Mouse (Mus musculus) adrenal gland, adult 8-10 months (tissue): ENCODE measurements around the gene Stom. TPM values are rescaled to one million over a fixed set of nuclear protein-coding genes. Genes with fewer than 3 reads are reported as not detected.

Experiments used
- DNase-seq: peaks from one replicate; pipeline ENCODE4 v3.0.0; 2022
- total RNA-seq, 4 experiments: library from RNA; stranded (reverse); gene quantifications; 2 replicates each; pipeline ENCODE4 v1.2.4; 2022

Stom gene
- total RNA-seq: 10 to 100 TPM; 29.0 to 45.8 (median 37.5) TPM

DNA sequence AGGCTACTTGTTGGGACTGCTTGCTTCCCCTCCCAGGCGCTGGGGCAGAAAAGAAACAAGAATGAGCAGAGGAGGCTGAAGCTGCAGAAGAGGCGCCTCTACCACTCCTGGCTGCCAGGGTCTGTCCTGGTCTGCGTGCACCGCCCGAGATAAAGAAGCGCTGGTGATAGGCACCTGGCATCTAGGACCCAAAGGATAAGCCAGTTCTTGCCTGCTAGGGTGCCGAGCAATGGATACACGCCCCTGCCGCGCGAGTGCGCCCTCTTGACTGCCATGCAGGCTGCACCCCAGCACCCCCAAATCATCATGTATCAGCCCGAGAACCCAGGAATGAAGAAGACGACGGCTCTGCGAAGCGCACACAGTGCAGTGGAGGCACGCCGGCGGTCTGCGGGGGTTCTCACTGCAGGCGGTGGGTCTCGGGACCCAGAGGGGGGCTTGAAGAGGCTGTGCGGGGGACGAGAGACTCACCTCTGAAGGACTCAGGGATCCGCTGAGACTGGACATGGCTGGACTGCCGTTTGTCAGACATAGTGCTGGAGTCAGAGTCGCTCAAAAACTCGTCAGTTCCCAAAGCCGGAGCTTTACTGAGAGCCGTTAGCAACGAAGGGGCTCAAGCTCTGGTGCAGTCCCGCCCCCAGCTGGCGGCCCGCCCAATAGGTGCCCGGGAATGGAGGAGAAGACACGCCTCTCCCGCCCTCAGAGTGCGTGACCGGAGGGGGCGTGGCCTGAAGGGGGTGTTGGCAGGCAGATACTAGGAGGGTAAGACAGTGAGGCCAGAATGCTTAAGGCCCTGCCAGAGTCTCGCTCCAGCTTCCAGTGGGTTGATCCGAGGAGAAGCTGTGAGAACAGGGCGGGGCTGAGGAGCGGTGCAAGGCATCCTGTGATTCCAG, at the start of gene Stom:
Stom (minus strand) TSS at position 589 of the 893 bp plus-strand sequence.
- peak; percentile 100 for DNase-seq

- DNase-seq: no peak
These were observed 48.7 kb upstream of the Stom start for GRCm38 (mm10) chr2:35385441-35385871.

GRCm38 (mm10) chr2:35379306-35379705, 42.5 kb upstream of the Stom start:
- no peak for DNase-seq

DNA sequence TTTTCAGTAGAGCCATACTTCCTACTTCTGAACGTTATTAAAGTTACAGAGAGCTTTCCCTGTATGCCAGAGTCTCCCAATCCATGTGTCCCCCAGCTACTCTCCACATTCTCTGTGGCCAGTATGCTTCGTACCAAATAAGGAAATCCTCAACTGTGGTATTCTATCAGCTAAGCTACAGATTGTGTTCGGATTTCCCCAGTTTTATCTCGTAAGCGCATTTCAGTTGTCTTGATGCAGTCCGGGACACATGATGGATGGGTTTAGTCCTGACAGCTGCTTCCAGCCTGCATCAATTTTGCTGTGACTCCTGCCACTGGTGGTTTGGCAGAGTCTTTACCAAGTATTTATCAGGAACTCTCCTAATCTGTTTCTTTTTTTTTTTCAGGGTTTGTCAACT, 40.8 kb upstream of the Stom start:
- DNase-seq: no peak

DNA sequence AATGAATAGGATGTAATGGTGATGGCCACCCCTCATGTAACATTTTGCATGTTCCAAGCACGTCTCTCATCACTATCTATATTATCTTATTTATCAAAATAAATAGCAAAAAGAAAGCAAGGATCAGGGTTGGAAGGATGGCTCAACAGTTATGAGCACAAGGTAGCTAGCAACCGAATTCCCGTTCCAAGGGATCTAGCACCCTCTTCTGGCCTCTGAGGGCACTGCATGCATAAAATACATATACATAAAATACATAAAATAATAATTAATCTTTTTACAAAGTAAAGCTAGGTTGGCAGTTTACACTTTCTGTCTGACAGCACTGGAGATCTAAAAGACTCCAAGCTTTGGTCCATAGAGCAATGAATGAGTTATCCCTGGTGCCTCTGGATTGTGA, 36.2 kb upstream of the Stom start:
- DNase-seq: no peak

DNA sequence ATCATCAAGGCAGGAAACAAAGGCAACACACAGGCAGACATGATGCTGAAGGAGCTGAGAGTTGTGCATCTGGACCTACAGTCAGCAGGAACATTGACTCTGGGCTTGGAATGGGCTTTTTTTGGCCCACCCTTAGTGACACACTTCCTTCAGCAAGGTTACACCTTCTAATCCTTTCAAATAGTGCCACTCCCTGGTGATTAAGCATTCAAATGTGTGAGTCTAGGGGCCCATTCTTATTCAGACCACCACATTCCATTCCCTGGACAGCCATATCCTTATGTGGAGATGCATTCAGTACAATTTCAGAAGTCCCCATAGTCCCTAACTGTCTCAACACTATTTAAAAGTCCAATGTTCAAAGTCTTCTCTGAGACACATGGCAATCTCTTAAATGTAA, 33.9 kb upstream of the Stom start:
- DNase-seq: no peak

GRCm38 (mm10) chr2:35367629-35368028, 30.9 kb upstream of the Stom start, which contains the start of gene 4930568D16Rik:
Gene 4930568D16Rik (minus strand): TSS chr2:35367729.
- DNase-seq: no peak

DNA sequence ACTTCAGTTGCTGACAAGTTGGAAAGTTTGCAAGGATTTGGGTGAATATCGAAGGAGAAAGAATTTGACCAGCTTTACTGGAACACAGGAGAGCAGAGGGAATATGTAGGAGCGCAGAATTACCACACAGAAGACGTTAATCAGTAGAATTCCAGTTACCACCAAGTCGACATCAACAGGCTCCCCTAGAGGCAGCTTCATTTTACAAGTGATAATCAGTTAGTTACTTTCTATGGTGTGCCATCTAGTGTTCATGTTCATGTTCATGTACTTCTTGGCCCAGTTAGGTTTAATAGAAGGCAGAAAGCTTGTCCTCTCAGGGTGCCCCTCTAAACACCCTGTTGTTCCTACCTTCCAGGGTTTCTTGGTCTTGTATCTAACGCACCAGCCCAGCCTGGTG, 12.4 kb upstream of the Stom start:
- no peak for DNase-seq

DNA sequence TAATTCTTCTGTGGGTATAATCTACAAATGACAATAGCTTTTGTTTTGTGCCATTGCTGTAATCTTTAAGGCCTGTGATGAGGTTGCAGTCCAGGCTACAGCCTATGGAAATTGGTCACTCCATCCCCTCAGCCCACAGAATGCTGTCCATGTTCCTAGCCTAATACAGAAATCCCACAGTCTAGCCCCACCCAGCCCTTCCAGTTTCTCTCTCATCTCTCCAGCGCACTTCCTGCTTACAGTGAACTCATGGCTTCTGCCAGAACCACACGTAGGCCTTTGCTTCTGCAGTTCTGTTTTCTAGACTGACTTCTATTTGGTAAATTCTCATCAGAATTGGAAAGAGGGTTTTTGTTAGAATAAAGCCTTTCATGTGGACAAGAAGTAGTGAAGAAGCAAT, 9.2 kb upstream of the Stom start:
- DNase-seq: no peak

- no peak for DNase-seq
These were observed 5.8 kb upstream of the Stom start for GRCm38 (mm10) chr2:35342605-35343004.

GRCm38 (mm10) chr2:35338707-35339106, 1.9 kb upstream of the Stom start:
- peak; percentile 37 for DNase-seq

- no peak for DNase-seq
These were observed 1.3 kb upstream of the Stom start for GRCm38 (mm10) chr2:35338036-35338435.

DNA sequence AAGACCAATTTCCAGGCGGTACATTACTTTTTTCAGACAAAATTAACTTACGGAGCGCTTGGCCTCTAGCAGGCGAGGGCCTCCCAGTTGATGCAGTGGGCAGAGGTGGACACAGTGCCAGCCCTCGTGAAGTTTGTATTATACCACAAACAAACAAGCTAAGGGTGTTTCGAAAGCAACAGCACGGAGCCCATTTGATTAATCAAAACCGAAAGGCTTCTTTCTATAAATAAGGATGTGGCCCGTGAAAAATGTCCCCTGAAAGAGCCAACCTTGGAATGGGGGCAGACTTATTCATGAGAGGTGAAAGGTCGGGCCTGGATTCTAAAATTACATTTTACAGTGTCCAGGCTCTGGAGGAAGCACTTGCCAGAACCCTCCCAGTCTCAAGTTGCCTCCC, 643 bp upstream of the Stom start:
- no peak for DNase-seq

DNA sequence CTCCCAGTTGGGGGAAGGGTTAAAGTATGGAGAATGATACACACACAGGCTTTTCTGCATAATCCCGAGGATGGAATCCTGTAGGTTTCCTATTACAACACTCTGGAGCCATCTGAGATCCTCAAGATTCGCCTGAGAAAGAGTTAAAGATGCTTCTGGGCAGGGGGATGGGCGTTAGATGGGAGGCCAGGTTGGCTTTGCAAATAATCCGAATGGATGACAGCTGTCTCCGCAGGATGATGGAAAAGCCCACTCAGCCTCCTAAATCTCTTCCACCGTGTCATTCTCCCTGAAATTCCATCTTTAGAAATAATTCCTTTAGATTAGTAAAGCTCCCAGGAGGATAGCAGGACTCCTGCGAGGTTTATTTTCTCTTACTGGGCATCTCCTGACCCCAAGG, 1.2 kb downstream of the Stom start:
- no peak for DNase-seq

GRCm38 (mm10) chr2:35333670-35334069, 3.1 kb downstream of the Stom start:
- DNase-seq: no peak

GRCm38 (mm10) chr2:35331205-35331604, 5.6 kb downstream of the Stom start:
- DNase-seq: no peak

- no peak for DNase-seq
These were observed 7.7 kb downstream of the Stom start for GRCm38 (mm10) chr2:35329061-35329460.

- DNase-seq: no peak
These were observed 8.5 kb downstream of the Stom start for GRCm38 (mm10) chr2:35328064-35328792.

DNA sequence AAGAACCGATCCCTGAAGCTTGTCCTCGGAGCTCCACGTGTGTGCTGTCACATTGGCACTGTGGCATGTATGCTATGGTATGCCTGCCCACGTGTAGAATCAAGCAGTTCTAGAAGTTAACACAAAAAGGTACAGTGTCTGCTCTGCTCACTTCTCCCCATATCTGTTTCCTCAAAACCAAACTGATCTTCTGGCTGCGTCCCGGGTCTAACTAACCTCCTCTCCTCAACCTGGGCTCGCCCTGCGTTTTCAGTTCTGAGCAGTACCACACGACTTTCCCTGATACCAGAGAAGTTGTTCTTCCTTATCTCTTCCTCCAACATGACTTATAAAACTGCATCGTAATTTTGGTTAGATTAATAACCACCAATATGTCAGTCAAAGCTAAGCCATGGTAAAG, 9.2 kb downstream of the Stom start:
- DNase-seq: no peak

DNA sequence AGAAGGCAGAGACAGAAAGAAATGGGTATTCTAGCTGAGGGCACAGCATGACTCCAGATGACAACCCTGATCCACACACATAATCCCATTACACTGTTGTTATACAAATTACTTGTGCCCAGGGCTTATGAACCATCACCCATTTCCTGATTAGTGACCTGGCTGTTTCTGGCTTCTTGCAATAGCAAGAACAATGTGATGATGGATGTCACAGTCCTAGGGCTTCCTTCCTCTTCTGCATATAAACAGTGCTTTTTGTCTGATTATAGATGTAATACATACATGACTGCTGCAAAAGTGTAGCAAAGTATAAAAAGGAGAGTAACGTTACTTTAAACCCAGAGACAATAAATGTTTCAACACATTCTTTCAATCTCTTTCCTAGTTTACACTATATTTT, 9.8 kb downstream of the Stom start:
- no peak for DNase-seq

- DNase-seq: no peak
These were observed 10.8 kb downstream of the Stom start for GRCm38 (mm10) chr2:35325930-35326329.

DNA sequence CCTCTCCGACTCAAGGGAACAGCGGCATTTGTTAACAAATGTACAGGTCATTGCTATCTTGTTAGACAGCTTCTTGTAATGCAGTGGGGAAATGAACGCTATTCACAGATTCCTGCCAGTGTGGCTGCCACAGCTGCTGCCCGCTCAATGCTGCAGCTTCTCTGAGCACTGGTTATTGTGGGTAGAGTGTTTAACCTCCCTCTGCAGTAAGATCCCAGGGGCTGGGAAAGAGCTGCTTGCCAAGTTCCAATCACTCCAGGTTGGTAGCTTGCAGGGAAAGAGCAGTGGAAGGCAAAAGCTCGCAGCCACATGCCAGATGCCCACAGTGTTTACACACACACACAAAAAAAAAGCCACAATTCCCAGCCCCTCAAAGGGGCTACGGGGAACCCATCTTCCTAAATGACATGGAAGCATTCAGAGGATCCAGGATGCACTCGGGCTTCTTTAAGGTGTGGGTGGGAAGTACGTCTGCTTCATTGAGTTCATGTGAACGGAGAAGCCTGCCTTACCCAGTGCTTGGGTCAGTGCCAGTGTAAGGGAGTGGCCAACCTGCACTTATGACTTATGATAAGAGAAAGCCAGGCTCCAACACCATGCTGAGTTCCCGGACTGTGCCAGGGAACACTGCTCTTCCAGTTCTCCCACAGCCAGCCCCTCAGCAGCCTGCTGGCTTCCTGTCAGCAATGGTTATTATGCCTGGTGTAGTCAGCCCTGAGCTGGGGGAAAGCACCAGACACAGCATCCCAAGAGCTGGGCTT, 14.2 kb downstream of the Stom start:
- no peak for DNase-seq

- no peak for DNase-seq
These were observed 16.4 kb downstream of the Stom start for GRCm38 (mm10) chr2:35320399-35320798.
